Mouse (Mus musculus) heart, adult 2 months (tissue): ENCODE data around the gene Slc38a10.

Source experiments
- CTCF ChIP-seq: fragments of 200-600 bp; IDR thresholded peaks from 2 replicates; pipeline ENCODE4 v1.8.1; 2022; ENCODE audit warnings: antibody characterized with exemption, mild to moderate bottlenecking, moderate library complexity
- POLR2A ChIP-seq: fragments of 200-500 bp; IDR thresholded peaks from 2 replicates; pipeline ENCODE4 v1.6.1; 2011; ENCODE audit warnings: mild to moderate bottlenecking, low read depth, low read length, control low read depth; ENCODE audit not compliant: insufficient read depth

DNA sequence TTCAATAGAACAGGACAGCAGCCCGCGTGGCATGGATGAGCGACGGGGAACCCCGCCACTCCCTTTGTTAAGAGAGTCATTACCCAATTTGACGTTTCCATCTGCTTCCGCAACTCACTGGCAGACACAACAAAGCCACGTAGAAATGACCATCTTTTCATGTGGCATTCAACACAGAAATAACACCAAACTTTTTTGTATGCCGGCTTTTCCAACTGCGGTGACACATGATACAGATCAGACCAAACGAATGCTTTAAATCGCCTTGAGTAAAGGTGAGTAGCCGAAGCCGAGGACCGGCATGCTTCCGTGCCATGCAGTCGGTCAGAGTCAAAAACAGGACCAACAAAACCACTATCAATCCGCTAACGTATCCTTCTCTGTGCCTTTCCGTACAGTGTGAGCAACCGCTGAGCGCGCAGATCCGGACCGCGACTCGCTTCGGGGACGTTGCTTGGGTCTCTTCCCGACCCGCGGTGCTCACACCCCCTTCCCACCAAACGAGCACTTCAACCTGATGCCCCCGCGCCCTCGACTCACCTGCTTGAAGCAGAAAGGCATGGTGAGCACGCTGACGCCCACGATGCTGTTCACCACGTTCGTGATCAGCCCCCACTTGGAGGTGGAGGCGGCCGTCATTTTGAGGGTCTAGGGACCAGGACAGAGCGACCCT is 570 bp downstream of the Slc38a10 start:
- TF ChIP-seq CTCF (no peak), POLR2A (0 out of 2 replicates have a peak, but pooled peaks have one; percentile 29)
